Mouse (Mus musculus): ENCODE measurements around the gene Mysm1.

Mysm1 gene

GRCm38 (mm10) chr4:94952773-94953172, 26.1 kb downstream of the Mysm1 start:
- DNase-seq (ENCODE audit: low spot score in 2 of 2), result no peak

- no peak for DNase-seq (ENCODE audit: low spot score in 2 of 2)
These were observed 37.6 kb downstream of the Mysm1 start for GRCm38 (mm10) chr4:94941221-94941855.

- DNase-seq (ENCODE audit: low spot score in 2 of 2), result no peak
These were observed 50.2 kb downstream of the Mysm1 start, which contains the start of gene Eqtn for GRCm38 (mm10) chr4:94928743-94929142. Gene Eqtn, minus strand, starts transcription at chr4:94928843.

GRCm38 (mm10) chr4:94901780-94902179, 77.1 kb downstream of the Mysm1 start:
- no peak for DNase-seq (ENCODE audit: low spot score in 2 of 2)

- no peak for DNase-seq (ENCODE audit: low spot score in 2 of 2)
These were observed 78.2 kb downstream of the Mysm1 start for GRCm38 (mm10) chr4:94900744-94901143.

Data from spleen, postnatal 4 days (tissue).